Mouse (Mus musculus) right cerebral cortex, adult 2 months (tissue): ENCODE data around the gene Enam.
"Not testable (repeated sequence)": the region's sequence is repeated elsewhere in the genome, so short reads cannot be mapped to it uniquely, and the experiment has no call there.

Source experiments
- DNase-seq, 2 experiments: peaks; one replicate each; pipeline ENCODE4 v3.0.0; 2021 to 2022; ENCODE audit warnings: low spot score in 2 of 2

Gene Enam

DNA sequence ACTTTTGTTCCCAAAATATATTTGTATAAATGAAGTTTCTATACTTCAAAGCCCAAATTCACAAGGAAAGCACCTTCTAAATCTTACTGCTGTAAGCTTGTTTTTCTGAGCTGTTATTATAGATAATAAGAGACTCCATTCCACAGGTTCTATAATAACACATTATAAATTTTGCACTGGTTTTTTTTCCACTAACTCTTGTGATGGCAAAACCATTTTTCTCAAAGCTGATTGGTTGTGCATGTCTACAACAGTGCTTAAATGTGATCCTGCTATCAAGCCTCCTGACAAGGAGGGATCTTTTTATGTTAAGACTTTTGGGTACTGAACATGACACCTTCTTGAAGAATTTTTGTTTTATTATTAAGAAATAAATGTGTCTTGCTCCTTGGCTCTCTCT, at the start of gene Enam:
Enam (plus strand) TSS at position 301 of the 400 bp plus-strand sequence.
- no peak for DNase-seq

DNA sequence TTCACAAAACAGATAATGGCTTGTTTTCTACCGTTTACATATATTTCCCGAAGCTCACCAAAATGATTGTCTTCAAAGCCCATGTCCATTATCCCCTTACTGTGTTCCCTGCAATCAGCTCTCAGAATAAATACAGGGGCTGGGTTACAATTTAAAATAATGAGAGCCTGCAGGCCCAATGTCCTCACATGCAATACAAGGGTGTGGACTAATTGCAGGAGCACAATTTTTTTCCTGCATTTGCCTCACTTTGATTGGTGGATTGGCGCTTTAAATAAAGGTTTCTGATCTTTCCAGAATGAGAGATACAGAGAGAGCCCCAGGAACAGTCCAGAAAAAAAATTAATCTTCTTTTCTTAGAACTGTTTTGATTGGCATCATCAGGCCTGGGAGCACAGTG, 32.1 kb upstream of the Enam start, which contains the start of gene Ambn:
Ambn (plus strand) TSS at position 301 of the 400 bp plus-strand sequence.
- DNase-seq = no peak

DNA sequence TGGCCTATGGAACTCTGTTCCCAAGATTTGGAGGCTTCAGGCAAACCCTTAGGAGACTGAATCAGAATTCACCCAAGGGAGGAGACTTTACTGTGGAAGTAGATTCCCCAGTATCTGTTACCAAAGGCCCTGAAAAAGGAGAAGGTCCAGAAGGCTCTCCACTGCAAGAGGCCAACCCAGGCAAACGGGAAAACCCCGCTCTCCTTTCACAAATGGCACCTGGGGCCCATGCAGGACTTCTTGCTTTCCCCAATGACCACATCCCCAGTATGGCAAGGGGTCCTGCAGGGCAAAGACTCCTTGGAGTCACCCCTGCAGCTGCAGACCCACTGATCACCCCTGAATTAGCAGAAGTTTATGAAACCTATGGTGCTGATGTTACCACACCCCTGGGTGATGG, 20.3 kb upstream of the Enam start:
- no peak for DNase-seq

DNA sequence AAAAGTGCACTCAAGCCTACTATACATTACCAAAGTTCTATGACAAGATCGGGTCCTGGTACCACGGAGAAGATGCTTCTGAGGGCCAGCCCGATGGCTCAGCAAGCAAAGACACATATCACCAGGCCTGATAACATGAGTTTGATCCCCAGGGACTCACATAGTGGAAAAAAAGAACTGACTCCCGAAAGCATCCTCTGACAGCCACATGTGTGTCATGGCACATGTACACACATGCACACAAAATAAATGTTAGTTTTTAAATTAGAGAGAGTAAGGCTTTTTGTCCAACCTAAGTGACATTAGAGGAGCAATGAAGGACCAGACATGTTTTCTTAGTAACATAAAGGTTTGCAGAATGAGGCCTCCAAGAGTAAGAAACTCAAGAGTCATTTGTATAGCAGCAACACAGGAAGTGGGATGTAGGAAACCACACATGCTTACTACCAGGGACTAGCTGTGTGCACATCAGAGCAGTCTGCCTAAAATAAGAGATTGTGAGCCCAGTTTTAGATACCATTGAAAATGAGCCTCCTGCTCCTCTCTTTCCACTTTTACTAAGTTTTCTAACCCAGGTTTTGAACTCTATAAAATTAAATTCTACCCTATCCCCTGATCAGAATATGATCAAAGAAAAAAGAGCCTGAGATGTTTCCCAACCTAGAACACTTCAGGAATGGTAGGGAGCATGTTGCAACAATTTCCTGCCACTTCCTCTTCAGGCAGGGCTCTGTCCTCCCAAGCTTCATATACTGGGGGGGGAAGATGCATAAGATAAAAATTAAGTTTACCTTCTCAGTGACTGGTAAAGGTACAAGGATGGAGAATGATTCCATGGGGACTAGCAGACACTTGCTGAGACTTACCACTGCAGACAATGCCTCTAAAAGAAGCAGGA, 18.7 kb upstream of the Enam start:
- no peak for DNase-seq

DNA sequence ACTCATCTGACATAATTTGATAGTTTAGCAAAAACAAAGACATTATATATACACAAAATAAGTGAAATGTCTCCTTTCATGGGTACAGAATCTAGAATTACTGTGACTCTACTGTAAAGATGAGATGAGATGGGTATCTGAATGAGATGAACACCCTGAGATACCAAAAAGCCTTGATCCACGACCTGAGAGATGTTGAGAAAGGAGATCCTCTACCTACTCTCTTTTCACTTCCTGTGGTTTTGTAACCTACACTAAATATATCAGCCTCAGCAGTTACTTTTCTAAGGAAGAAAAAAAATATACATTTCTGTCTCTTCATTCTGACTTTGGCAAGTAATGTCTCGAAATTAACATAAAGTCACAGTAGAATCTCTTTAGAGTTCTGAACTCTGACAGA, 1.2 kb downstream of the Enam start:
- no peak for DNase-seq

DNA sequence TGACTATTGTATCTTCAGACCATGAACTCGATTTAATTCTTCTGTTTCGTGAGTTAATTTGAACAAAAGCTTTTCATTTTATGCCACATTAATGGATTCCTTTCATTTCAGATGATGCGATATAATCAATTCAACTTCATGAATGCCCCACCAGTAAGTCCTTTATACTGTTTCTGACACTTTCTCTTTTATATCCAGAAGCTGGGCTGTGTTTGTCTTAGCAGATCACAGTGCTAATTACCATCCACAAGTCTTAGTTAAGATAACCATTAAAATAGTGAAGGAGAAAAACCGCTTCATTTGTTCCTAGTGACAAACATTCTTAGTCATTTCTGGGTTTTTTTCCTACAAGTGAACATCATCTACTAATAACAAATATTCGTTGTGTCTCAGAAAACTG, 3.3 kb downstream of the Enam start:
- DNase-seq = no peak

DNA sequence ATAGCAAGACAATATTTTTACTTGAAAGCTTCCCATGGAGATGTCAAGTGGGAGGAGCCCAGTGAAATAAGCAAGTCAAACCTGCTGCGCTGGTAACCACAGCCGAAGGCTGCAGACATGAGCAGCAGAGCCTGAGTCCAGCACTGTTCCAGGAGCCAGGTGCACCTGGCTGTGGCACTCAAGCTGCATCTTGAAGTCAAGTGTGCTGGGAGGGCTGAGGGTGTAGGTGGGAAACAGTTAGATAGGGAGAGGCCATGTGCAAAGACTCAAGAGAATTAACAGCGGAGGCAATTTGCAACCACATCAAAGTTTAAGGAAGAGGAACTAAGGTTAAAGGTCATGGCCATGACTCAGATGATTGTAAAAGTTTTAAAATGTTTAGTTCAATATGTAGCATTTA, 12.0 kb downstream of the Enam start:
- DNase-seq = no peak

DNA sequence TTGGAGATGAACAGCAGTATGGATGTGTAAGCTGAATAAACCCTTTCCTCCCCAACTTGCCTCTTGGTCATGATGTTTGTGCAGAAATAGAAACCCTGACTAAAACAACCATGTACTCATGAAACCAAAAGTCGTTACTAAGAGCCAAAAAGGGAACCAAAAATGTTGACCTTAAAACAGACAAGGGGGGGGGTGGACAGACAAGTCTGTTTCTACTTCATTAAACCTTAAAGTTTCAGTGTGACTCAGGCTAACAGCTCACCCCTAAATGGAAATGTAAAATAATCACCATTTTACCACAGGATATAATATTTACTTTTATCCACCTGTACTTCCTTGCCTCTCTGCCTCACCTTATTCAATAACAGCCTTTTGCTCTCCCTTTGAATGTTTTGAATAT, 20.8 kb downstream of the Enam start:
- no peak for DNase-seq

DNA sequence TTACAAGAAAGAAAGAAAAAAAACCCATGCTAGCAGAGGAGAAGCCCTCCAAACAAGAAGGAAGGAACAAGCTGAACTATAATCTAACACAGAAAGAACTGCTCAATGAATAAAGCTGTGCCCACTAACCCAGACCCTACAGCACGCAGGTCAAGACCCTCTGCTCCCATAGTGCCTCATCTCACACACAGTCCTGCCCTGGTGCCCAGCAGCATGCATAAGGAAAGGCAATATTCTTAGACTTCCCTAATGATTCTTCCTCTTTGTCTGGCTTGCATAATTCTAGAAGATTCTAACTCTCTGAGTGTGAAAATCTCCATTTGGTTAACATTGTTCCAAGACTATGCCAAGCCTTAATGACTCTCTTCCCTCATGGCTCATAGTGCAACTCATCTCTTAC, 21.2 kb downstream of the Enam start:
- no peak for DNase-seq

DNA sequence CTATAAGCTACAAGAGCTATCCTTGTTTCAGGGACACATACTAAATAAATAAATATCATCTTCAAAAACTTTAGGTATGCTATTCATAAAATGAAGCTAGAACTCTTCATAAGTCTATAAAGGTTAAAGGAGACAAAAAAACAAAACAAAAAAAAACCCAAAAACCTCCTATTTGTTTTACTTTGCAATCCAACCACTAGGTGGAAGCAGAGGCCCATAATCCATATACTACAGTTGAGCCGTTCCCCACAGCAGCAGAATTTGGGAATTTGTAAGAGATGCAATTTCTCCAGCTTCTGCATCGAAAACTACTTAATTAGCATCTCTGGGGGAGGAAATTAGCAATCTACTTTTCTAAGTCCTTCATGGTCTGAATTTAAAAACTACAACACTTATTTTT, 31.5 kb downstream of the Enam start:
- peak; percentile 12 to 23 for DNase-seq

DNA sequence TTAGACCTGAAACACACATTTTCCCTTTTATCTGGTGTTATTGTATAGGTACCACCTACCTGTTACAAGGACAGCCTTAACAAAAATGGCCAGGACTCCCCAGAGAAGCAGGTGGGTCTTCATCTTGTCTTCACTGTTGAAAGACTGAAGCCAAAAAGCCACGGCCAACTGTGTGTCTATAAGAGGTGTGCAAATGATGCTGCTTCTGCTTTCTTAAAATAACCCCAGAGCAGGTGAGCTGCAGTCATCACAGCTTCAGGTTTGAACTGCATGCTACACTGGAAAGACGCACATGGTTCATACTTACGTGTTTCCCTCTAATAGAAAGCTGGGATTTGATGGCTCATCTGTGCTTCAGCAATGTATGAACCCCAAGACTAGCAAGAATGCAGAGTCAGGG, 39.9 kb downstream of the Enam start, which contains the start of gene Jchain:
Jchain (minus strand) TSS at position 235 of the 400 bp plus-strand sequence.
- DNase-seq = no peak

DNA sequence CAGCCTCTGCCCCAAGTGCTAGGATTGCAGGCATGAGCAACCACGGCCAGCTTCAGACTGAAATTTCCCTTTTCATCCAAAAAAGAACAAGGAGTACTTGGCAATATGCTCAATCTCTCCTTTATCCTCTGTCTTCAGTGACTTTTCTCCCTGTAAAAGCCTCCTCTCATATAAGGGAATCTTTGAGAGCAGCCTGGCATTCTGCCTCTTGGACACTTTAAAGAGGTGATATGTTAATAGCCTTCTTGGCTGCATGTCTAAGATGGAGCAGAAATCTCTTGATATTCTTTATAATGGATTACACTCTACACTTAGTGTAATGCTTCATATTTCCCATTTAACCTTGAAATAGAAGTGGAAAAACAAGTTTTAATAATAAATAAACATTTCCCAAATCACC, 43.1 kb downstream of the Enam start:
- no peak for DNase-seq

DNA sequence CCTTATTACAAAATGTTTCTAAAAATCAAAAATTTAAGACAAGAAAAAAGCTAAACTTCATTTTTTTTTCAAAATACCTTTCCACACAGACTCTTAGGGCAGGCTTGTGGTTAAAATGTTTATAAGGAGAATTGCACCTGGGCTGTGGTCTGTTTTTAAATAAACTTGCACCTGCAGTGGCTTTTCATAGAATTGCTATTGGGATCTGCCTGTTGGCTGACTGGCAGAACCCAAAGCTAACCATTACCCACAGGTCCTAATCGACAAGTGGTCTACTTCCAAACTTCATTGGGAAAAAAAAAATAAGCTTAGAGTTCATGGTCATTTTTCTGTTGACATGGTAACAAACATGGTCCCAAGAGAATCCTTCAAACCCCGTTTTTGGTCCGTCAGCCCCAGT, 46.9 kb downstream of the Enam start:
- DNase-seq = no peak

DNA sequence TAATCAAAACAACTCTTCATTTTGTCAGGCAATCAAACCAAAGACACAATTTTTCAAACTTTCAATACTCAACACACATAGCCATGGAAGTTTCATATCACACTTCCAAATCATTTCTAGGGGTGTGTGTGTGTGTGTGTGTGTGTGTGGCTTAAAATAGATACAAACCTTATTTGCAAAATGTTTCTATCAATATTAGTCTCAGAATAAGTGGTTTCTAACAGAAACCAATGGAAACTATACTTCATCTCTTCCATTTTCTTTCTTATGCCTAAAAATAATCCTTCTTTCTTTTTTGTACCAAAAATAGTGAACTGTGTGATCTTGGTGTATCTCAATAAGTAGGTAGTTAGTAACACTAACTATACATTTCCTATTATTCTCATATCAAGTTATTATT, 53.1 kb downstream of the Enam start:
- no peak for DNase-seq

DNA sequence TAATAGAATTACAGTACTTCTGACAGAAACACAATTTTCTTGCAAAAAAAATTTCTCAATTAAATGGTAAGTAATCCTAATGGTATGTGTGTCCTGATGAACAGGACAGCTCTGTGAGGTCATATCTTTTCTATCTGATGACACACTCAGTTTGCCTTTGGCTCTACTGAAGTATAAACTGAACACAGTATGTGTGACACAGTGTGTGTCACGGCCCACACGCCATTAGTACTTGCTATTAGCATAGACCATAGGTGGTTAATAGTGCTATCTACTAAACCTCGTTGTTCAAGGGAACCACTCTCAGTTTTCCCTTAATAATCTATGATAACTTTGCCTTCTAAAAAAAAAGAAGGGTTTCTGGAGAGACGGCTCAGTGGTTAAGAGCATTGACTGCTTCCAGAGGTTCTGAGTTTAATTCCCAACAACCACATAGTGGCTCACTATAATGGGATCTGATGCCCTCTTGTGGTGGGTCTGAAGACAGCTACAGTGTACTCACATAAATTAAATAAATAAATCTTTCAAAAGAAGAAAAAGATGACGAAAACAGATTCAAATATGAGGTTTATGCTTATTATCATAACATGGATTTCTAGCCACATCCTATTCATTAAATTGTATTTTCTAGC, 55.0 kb downstream of the Enam start:
- peak; percentile 53 to 54 for DNase-seq

DNA sequence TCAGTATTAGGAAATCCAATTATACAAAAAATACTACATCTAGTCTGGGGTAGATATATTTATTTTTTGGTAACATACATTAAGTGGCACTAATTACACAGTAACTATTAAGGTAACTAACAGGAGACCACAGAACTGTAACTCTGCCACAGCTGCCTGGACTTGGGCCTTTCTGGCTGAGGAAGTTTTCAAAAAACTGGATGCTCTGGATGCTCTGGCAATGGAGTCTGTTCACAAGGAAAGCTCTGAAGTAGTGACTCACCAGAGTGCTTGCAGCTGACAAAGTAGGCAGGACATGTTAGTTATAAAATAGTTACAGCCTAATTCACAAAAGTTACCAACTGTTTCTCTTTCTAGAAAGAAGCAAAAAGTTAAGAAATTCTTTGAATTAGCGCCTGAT, 56.6 kb downstream of the Enam start:
- not testable (repeated sequence) for DNase-seq

DNA sequence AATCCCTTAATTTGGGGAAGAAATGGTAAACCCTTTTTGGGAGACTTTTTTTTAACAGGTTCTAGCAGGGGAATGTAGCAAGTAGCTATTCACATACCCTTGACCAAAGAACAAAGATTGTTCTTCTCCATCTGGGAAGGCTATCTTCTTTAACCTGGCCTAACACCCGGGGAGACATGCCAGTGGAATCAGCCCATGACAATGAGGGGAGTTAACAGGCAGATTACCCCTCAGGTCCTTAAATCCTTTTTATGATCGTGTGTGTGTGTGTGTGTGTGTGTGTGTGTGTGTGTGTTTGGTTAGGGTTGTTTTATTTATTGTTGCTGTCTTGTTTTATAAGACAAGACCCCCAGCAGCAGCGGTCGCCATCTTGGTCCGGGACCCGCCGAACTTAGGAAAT, 57.8 kb downstream of the Enam start:
- DNase-seq = no peak

DNA sequence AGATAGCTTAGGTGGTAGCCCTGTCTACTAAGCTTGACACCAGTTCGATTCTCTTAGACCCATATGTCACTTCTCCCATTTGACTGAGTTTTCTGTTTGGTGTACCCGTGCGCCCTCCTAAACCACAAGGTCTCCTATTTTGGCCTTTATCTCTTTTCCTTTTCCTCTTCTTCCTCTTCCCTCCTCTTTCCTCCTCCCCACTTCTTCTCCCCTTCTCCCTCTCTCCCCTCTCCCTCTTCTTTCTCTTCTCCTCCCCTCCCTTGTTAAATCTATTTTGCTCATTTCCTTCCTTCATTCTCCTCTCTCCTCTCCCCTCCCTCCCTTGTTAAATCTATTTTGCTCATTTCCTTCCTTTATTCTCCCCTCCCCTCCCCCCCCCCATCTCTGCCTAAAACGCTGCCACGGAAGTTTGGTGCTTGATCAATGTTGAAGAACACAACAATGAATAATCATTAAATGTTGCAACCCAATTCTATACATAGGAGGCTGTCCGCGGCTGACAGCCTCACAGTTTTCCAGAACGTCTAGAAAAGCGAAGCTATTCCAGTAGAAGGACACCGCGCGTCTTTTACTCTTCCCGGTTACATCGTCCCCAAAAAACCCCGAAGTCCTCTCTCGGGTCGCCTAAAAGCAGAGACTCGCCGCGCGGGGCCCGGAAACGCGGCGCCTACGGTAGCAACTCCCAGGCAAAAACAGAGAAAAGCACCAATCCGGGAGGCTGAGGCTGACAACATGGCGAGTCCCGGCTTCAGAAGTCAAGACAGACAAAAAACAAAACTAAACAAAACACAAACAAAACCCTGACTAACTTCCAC, 65.7 kb downstream of the Enam start:
- DNase-seq = no peak

DNA sequence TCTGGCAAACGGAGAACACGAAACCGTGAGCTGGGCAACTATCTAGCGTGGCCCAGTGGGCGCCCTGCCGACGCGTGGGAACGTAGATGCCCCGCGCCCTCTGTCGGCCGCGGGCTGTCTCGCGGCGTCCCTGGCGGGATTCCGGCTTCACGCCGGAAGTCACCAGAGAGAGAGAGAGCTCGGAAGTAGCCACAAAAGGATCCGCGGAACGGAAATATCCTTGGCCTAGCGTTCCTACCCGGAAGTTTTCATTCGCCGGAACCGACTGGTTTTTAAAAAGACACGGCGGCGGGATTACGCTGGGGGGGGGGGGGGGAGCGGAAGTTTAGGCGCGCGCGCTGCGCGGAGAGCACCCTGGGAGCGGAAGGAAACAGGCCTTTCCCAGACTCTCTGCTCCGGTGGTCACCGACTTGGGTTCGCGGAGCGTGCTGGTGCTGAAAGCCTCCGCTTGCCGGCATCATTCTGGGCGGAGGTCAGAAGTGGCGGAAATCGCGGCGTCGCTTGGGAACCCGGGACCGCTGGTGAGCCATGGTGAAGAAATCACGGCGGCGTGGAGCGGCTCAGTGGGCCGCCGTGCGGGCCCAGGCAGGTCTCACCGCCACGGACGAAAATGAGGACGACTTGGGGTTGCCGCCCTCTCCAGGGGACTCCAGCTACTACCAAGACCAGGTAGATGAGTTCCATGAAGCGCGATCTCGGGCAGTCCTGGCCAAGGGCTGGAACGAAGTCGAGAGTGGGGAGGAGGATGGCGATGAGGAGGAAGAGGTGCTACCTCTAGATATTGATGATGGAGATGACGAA, 66.5 kb downstream of the Enam start, which contains the start of gene Utp3:
Utp3 (plus strand) TSS at position 377 of the 801 bp plus-strand sequence.
- DNase-seq = peak; percentile 94 to 98
